Mouse (Mus musculus): ENCODE measurements around the gene Pou3f3.

- TF ChIP-seq GATA1 (IDR thresholded peaks at IDR 0.05; ENCODE audit: borderline replicate concordance, low read length): no peak
- no peak for TF ChIP-seq FLI1 (IDR thresholded peaks at IDR 0.05; ENCODE audit: low read length)
Observed at GRCm38 (mm10) chr1:42707196-42707595, 11.6 kb downstream of the Pou3f3 start.

All from megakaryocyte, embryonic 14.5 days (primary cell).